Mouse (Mus musculus) midbrain, embryonic 10.5 days (tissue): ENCODE data around the gene Prss29. TPM values are rescaled to one million over a fixed set of nuclear protein-coding genes. Genes with fewer than 3 reads are reported as not detected.

Source experiments
- DNase-seq: peaks from one replicate; pipeline ENCODE4 v3.0.0-alpha.2; 2017; ENCODE audit warnings: low spot score
- H3K27ac ChIP-seq: fragments of 300-500 bp; sonication (generic); replicated peaks from 2 replicates; pipeline ENCODE4 v1.5.1; 2016; ENCODE audit warnings: mild to moderate bottlenecking
- H3K27me3 ChIP-seq: fragments of 300-500 bp; sonication (generic); 2 replicates; pipeline ENCODE4 v1.6.1; 2016; ENCODE audit warnings: low read depth, mild to moderate bottlenecking; ENCODE audit not compliant: poor library complexity, severe bottlenecking
- H3K36me3 ChIP-seq: fragments of 300-500 bp; sonication (generic); 2 replicates; pipeline ENCODE4 v1.6.1; 2016; ENCODE audit warnings: mild to moderate bottlenecking, moderate library complexity
- H3K4me1 ChIP-seq: fragments of 300-500 bp; sonication (generic); 2 replicates; pipeline ENCODE4 v1.6.1; 2016
- H3K4me3 ChIP-seq: fragments of 300-500 bp; sonication (generic); 2 replicates; pipeline ENCODE4 v1.5.1; 2016; ENCODE audit warnings: mild to moderate bottlenecking, moderate library complexity
- H3K9me3 ChIP-seq: fragments of 300-500 bp; sonication (generic); replicated peaks from 2 replicates; pipeline ENCODE4 v1.6.1; 2016; ENCODE audit warnings: mild to moderate bottlenecking
- WGBS: fragments of 180-500 bp; shearing (Covaris S2); methylation state at CpG from one replicate; pipeline ENCODE4 v1.1.7; 2016; 5-methylcytosine and 5-hydroxymethylcytosine counted together
- polyA plus RNA-seq: library from polyadenylated mRNA; unstranded; fragments of >200 nt; fragmentation: Nextera tagmentation; extraction: Ambion mirVana; gene quantifications from 2 replicates; pipeline ENCODE4 v1.2.1, GENCODE M21; 2016

Prss29 gene
- polyA plus RNA-seq, 1 experiment from 2014 or later = not detected

- Histone ChIP-seq H3K9me3 (no peaks in the 10 kb centered on the region), H3K4me1 (no peaks in the 10 kb centered on the region), H3K27me3 (no peaks in the 10 kb centered on the region), H3K4me3 (no peak overlapping the region), H3K36me3 (no peaks in the 10 kb centered on the region), H3K27ac (no peak overlapping the region)
- WGBS = 67% methylated on average over 1 of the region's 1 CpGs
- no peak for DNase-seq
These were observed 24.3 kb upstream of the Prss29 start for GRCm38 (mm10) chr17:25294111-25294510.

DNA sequence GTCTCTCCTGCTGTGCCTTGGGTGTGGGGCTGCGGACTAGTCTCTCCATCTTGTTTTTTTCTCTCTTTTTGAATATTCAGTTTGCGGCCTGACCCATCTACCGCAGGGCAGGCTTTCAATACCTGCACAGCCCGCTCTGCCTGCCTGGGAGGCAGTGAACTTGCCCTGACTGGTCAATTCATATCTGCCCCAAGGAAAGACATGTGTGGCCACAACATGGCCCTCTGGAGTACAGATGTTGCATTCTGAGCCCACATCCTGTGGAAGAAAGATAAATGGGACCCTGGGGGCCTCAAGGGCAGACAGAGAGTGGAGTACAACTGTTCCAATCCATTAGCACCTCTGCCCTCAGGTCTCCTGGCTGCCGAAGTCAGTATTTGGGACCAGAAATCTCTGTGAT, 20.4 kb upstream of the Prss29 start, which contains the start of gene Prss34:
Gene Prss34 (plus strand): TSS at position 301 of the 400 bp plus-strand sequence.
- 87% methylated on average over 5 of the region's 5 CpGs for WGBS
- no peak for DNase-seq
- Histone ChIP-seq H3K27ac (no peak within 1 kb of the TSS), H3K4me3 (no peak within 1 kb of the TSS), H3K4me1 (no peaks in the 10 kb centered on the region), H3K9me3 (no peaks in the 10 kb centered on the region), H3K27me3 (no peaks in the 10 kb centered on the region), H3K36me3 (no peaks in the 10 kb centered on the region)

DNA sequence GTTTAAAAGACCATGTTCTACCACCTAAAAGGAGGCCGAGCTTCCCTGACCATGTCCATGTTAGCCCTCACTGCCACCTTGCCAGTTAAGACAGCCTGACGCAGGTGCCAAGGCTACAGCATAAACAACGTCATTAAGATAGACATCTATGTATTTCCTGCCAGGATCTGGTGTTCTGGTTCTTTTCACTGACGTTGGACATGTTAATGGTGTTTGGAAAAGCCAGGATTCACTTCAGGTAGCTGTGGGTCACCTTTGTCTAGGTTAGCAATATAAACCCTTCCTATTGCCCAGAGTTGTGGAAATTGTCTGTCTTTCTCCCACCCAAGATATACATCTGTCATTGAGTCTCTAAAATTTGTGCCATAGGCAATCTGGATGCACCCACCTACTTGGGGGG, 10.1 kb upstream of the Prss29 start, which contains the start of gene Prss28:
Gene Prss28 (plus strand): TSS at position 301 of the 400 bp plus-strand sequence.
- no peaks in the 10 kb centered on the region for H3K4me1 ChIP-seq
- H3K27ac ChIP-seq = no peak within 1 kb of the TSS
- H3K4me3 ChIP-seq = no peak within 1 kb of the TSS
- no peak for DNase-seq
- H3K36me3 ChIP-seq = no peaks in the 10 kb centered on the region
- no peaks in the 10 kb centered on the region for H3K27me3 ChIP-seq
- 88% methylated on average over 4 of the region's 4 CpGs for WGBS
- H3K9me3 ChIP-seq = no peaks in the 10 kb centered on the region

GRCm38 (mm10) chr17:25320819-25321218, 2.4 kb downstream of the Prss29 start:
- DNase-seq = no peak
- Histone ChIP-seq H3K4me1 (no peaks in the 10 kb centered on the region), H3K36me3 (no peaks in the 10 kb centered on the region), H3K4me3 (no peak overlapping the region), H3K27ac (no peak overlapping the region), H3K27me3 (no peaks in the 10 kb centered on the region), H3K9me3 (no peaks in the 10 kb centered on the region)
- 95% methylated on average over 8 of the region's 8 CpGs for WGBS

DNA sequence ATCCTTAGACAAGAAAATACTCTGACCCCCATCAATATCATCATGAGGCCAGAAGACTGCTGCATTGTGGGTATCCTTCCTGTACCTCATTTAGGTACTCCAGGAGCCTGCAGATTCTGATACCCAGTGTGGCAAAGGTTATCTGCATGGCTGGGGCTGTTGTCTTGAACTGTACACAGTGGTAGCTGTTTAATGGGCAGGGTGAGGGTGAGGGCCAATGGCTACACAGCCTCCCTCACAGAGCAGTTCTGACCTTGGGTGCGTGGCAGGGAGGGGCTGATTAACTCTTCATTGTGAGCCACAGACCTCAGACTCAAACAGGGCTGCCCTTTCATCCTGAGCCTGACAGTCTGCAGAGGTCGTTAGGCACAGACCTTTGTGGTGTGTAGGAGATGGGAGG, 4.5 kb downstream of the Prss29 start:
- Histone ChIP-seq H3K9me3 (no peaks in the 10 kb centered on the region), H3K27me3 (no peaks in the 10 kb centered on the region), H3K36me3 (no peaks in the 10 kb centered on the region), H3K27ac (no peak overlapping the region), H3K4me3 (no peak overlapping the region), H3K4me1 (no peaks in the 10 kb centered on the region)
- DNase-seq = no peak
- WGBS = 37% methylated on average over 2 of the region's 2 CpGs

GRCm38 (mm10) chr17:25332321-25332720, 13.9 kb downstream of the Prss29 start:
- WGBS = 82% methylated on average over 9 of the region's 9 CpGs
- Histone ChIP-seq H3K9me3 (no peaks in the 10 kb centered on the region), H3K36me3 (no peaks in the 10 kb centered on the region), H3K4me1 (no peaks in the 10 kb centered on the region), H3K27me3 (peaks cover 13% of the 10 kb centered on the region; the same call in 1 of the 2 replicates), H3K27ac (no peak overlapping the region), H3K4me3 (no peak overlapping the region)
- no peak for DNase-seq

DNA sequence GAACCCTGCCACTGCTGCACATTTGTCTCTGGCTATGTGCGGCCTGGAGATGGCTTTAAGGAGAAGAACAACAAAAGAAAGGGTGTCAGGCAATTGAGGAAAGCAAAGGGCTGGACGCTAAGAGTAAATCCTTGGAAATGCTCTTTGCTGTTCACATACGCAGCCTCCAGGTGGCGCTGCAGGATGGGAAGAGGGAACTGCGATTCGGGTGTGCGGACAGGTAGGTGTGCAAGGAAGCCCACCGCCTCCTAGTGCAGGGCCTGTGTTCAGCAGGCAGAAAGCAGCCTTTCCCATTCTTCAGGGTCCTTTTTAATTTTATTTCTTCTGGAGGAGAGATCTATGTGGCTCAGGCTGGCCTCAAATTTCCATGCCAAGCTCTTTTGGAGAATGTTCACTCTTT, 15.5 kb downstream of the Prss29 start:
- peak; percentile 70 for DNase-seq
- 2% methylated on average over 8 of the region's 8 CpGs for WGBS

GRCm38 (mm10) chr17:25338218-25338617, 19.8 kb downstream of the Prss29 start:
- WGBS = 77% methylated on average over 4 of the region's 4 CpGs
- H3K4me3 ChIP-seq = no peak overlapping the region
- no peaks in the 10 kb centered on the region for H3K9me3 ChIP-seq
- H3K36me3 ChIP-seq = no peaks in the 10 kb centered on the region
- H3K27ac ChIP-seq = no peak overlapping the region
- no peak for DNase-seq
- H3K4me1 ChIP-seq = no peaks in the 10 kb centered on the region
- H3K27me3 ChIP-seq = 0 out of 2 replicates have a peak, but pooled peaks cover 12% of the 10 kb centered on the region

More for the DNA sequence above, 15.5 kb downstream of the Prss29 start:
- Histone ChIP-seq H3K4me1 (no peaks in the 10 kb centered on the region), H3K27ac (no peak overlapping the region), H3K4me3 (no peak overlapping the region), H3K9me3 (no peaks in the 10 kb centered on the region), H3K36me3 (no peaks in the 10 kb centered on the region), H3K27me3 (peaks cover 13% of the 10 kb centered on the region; the same call in 1 of the 2 replicates)

- no peak overlapping the region for H3K4me3 ChIP-seq
- no peaks in the 10 kb centered on the region for H3K36me3 ChIP-seq
- H3K9me3 ChIP-seq = no peaks in the 10 kb centered on the region
- H3K27ac ChIP-seq = no peak overlapping the region
- no peaks in the 10 kb centered on the region for H3K4me1 ChIP-seq
- 85% methylated on average over 6 of the region's 6 CpGs for WGBS
- H3K27me3 ChIP-seq = no peaks in the 10 kb centered on the region
- no peak for DNase-seq
These were observed 21.5 kb downstream of the Prss29 start for GRCm38 (mm10) chr17:25340003-25340402.

GRCm38 (mm10) chr17:25341490-25341889, 23.0 kb downstream of the Prss29 start:
- no peak overlapping the region for H3K27ac ChIP-seq
- no peaks in the 10 kb centered on the region for H3K27me3 ChIP-seq
- no peaks in the 10 kb centered on the region for H3K4me1 ChIP-seq
- WGBS = 62% methylated on average over 3 of the region's 3 CpGs
- no peaks in the 10 kb centered on the region for H3K9me3 ChIP-seq
- H3K4me3 ChIP-seq = no peak overlapping the region
- no peak for DNase-seq
- no peaks in the 10 kb centered on the region for H3K36me3 ChIP-seq

DNA sequence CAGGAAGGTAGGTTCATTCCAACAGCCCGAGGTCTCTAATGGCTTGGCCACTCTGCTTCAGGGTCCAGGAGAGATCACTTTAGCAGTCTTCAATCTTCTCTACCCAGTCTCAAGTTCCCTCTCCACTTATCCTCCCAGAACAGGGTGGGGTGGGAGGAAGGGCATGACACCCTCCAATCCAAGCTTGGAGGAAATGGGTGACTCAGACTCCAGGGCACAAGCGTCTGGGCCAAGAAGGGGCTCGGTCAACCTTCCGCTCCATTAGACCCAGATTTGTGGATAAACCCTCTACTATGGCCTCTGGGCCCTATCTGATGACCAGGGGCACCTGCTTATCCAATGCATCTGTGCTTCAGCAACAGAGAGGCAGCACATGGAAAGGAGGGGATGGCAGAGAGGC, 27.0 kb downstream of the Prss29 start, which contains the start of gene Tpsab1:
Gene Tpsab1 (minus strand): TSS at position 101 of the 400 bp plus-strand sequence.
- DNase-seq = no peak
- no peak within 1 kb of the TSS for H3K27ac ChIP-seq
- no peaks in the 10 kb centered on the region for H3K9me3 ChIP-seq
- no peaks in the 10 kb centered on the region for H3K27me3 ChIP-seq
- no peaks in the 10 kb centered on the region for H3K4me1 ChIP-seq
- H3K4me3 ChIP-seq = no peak within 1 kb of the TSS
- 89% methylated on average over 4 of the region's 4 CpGs for WGBS
- H3K36me3 ChIP-seq = no peaks in the 10 kb centered on the region

DNA sequence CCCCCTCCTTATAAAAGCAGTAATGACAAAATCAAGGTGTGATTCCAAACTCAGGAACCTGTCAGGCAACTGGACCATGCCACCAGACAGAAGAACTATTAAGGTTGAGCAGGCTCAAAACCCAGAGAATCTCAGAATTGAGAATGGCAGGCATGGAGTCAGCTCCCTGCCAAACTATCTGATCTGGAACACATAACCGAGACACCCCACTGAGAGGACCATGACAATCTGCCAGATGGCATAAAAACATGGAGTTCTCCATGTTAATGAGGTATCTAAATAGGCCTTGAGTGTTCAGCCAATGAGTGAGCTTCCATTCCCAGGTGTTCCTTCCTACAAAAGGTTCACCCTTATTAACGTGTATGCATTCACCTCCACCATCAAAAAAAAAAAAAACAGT, 42.8 kb downstream of the Prss29 start:
- H3K36me3 ChIP-seq = no peaks in the 10 kb centered on the region
- WGBS = 76% methylated on average over 2 of the region's 2 CpGs
- no peak for DNase-seq

GRCm38 (mm10) chr17:25363726-25364125, 45.3 kb downstream of the Prss29 start:
- no peaks in the 10 kb centered on the region for H3K36me3 ChIP-seq
- H3K27ac ChIP-seq = no peak overlapping the region
- 9% methylated on average over 1 of the region's 1 CpGs for WGBS
- H3K9me3 ChIP-seq = no peaks in the 10 kb centered on the region
- peak; percentile 40 for DNase-seq
- no peak overlapping the region for H3K4me3 ChIP-seq
- H3K4me1 ChIP-seq = no peaks in the 10 kb centered on the region
- no peaks in the 10 kb centered on the region for H3K27me3 ChIP-seq

More for the DNA sequence above, 42.8 kb downstream of the Prss29 start:
- Histone ChIP-seq H3K27me3 (no peaks in the 10 kb centered on the region), H3K4me3 (no peak overlapping the region), H3K9me3 (no peaks in the 10 kb centered on the region), H3K4me1 (no peaks in the 10 kb centered on the region), H3K27ac (no peak overlapping the region)

- H3K36me3 ChIP-seq = no peaks in the 10 kb centered on the region
- no peak within 1 kb of the TSS for H3K4me3 ChIP-seq
- H3K9me3 ChIP-seq = no peaks in the 10 kb centered on the region
- no peaks in the 10 kb centered on the region for H3K4me1 ChIP-seq
- DNase-seq = no peak
- 65% methylated on average over 2 of the region's 2 CpGs for WGBS
- H3K27ac ChIP-seq = no peak within 1 kb of the TSS
- no peaks in the 10 kb centered on the region for H3K27me3 ChIP-seq
These were observed 47.6 kb downstream of the Prss29 start, which contains the start of gene Tpsb2 for GRCm38 (mm10) chr17:25366005-25366404. Gene Tpsb2, plus strand, starts transcription at chr17:25366305.
